Mouse (Mus musculus): ENCODE measurements around the gene Bckdhb. TPM values are rescaled to one million over a fixed set of nuclear protein-coding genes. Genes with fewer than 3 reads are reported as not detected.

Gene Bckdhb
- 10 to 100 TPM; 17.0 to 17.9 TPM for total RNA-seq (2023)

GRCm38 (mm10) chr9:83924878-83925687 lies at the start of gene Bckdhb:
Gene Bckdhb, plus strand, starts transcription at chr9:83925145.

Other genes starting within 250 kb of the Bckdhb start
- not detected for gene Elovl4, start 118.9 kb upstream of the Bckdhb start, total RNA-seq (2023)
- gene Ttk, start 90.5 kb upstream of the Bckdhb start, total RNA-seq (2023) = 1 to 10 TPM in 1 of 2 experiments, under 1 TPM in 1; 0.83 to 1.9 TPM

Data from T-cell, adult 66 days (primary cell).